Mouse (Mus musculus) inflammation-experienced regulatory T-cells, adult 6 months (primary cell): ENCODE results near the gene Fkrp. TPM values are rescaled to one million over a fixed set of nuclear protein-coding genes. Genes with fewer than 3 reads are reported as not detected.

Source experiments
- ATAC-seq: one replicate; pipeline ENCODE4 v1.8.0; 2017
- polyA plus RNA-seq, 3 experiments: library from polyadenylated mRNA; unstranded; fragments of 100-300 nt; shearing (Covaris generic); gene quantifications; one replicate each; pipeline ENCODE4 v1.2.1; 2017

Gene Fkrp
- polyA plus RNA-seq, 3 experiments from 2014 or later: 5.7 to 9.6 (median 8.9) TPM

DNA sequence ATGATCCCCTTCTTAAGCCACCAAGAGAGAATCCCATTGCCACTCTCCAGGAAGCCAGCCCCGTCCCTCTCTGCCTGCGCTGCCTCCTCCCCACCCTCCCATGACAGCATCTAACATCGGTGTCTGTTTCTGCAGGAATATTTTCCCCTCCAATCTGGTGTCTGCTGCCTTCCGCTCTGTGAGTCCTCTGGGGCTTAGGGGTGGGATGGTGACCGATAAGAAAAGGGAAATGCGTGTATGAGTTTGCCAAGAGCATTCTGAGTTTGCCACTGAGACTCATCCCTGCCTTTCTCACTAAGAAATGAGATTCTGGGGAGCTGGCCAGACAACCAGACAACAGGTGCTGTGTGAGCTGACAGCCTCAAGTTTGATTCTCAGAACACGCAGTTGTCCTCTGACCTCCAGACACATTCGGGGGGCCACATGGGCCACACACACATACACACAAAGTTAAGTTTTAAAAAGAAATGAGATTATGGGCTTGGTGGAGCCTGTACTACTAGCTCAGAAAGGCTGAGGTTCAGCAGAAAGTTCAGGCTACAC, 30.9 kb downstream of the Fkrp start:
- ATAC-seq: no peak

DNA sequence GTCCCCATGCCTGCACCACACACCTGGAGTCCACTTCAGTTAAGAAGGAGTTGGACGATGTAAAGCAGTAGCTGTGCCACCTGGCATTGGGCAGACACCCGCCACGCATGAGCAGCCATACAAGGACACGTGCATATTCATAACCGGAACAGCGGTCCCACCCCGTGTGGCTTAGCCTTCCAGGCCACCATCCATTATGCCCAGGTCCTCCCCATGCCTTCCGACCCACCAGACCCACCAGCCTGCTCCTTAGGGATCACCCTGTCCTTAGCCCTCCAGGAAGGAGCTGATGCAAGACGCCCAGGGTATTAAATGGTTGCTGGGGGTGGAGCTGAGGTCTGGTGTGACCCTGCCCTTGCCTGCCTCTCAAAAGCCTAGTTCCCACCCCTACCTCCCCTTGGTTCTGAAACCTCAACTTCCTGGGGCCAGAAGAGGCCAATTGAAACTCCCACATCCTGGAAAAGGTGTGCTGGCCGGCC, 32.0 kb downstream of the Fkrp start:
- ATAC-seq: no peak

DNA sequence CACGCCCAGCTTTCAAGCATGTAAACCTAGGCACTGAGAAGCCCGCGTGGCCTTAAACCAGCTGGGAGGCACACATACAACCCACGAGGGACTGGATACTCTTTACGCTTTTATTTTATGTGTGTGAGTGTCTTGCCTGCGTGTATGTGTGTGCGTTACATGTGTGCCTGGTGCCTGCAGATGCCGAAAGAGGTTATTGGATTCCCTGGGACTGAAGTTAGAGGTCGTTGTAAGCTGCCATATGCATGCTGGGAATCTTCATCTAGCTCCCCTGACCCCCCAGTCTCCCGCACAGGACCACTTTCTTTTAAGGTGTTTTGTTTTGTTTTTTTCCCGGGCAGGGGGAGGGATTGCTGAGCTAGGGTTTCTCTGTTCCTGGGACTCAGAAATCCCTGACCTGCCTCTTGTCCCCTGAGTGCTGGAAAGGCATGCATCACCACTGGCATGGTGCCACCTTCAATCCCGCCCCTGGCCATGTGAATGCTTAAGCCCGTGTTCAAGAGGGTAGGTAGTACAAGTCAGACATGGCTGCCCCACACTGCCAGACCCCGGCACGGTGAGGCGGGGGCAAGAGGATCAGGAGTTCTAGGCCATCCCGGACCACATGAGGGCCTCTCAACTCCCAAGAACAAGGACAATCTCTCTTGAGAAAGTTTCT, 32.6 kb downstream of the Fkrp start:
- ATAC-seq: no peak

DNA sequence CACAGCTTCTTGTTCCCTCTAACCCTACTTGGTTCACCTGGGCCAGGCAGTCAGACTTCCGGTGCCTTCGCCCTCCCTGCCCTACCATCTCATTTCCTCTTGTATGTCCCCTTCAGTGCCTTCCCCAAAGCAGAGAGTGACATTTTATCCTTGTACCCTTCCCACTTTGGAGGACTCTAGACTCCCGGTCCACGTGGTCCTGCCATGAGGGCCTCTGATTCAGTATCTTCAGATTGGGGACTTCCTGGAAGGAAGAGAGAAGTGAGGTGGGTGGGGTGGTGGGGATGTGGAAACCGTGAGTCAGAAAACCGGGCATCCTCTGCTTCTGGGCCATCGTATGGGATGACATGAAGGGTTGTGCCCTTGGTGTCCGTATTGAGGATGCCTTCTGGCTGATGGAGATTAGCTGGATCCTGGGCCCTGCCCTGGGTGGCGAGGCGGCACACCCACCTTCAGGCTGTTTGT, 33.3 kb downstream of the Fkrp start:
- ATAC-seq: peak; percentile 45

DNA sequence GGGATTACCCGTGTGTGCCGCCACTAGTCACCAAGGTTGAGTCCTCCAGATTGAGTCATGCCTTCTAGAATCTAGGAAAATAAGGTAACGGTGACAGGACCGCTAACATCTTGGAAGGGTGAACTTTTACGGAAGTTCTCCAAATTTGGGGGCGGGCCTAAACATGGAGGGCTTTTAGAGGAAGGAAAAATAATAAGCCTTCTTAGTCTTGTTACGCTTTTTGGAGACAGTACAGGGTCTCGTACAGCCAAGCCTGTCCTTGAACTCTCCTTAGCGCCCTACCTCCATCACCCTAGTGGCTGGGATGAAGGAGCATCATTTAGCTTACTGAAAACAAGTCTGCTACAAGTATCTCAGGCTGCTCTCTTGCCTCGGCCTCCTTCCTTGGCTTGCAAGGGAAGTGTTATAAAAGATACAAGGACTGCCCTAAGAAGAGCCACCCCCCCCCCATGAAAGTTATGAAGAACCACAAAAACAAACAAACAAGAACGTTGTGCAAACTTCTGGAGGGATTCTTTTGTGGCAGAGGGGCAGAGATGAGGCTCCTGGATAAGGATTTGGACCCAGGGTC, 33.9 kb downstream of the Fkrp start:
- no peak for ATAC-seq

DNA sequence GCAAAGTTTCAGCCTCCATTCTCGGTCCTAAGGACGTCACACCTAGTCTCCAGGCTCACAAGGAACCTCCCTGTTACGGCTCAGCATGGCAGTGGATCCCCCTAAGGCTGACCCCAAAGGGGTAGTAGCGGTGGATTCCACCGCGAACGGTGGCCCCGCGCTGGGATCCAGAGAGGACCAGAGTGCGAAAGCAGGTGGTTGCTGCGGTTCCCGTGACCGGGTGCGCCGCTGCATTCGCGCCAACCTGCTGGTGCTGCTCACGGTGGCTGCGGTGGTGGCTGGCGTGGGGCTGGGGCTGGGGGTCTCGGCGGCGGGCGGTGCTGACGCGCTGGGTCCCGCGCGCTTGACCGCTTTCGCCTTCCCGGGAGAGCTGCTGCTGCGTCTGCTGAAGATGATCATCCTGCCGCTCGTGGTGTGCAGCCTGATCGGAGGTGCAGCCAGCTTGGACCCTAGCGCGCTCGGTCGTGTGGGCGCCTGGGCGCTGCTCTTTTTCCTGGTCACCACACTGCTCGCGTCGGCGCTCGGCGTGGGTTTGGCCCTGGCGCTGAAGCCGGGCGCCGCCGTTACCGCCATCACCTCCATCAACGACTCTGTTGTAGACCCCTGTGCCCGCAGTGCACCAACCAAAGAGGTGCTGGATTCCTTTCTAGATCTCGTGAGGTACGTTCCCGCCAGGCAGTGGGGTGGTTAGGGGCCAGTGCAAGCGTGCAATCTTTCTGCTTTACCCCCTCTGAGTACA, 34.5 kb downstream of the Fkrp start:
- peak; percentile 5 for ATAC-seq

DNA sequence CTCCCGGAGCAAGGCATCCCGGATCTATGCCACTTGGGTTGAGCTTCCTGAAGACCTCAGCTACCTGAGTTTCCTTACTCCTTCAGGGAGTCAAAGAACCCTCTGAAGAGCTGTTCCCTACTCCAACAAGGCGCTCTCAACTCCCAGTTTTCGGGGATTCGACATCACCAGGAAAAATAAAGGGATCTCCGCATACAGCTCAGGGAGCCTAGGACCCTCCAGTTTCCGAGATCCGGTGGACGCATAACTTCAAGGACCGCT, 35.0 kb downstream of the Fkrp start:
- ATAC-seq: no peak

DNA sequence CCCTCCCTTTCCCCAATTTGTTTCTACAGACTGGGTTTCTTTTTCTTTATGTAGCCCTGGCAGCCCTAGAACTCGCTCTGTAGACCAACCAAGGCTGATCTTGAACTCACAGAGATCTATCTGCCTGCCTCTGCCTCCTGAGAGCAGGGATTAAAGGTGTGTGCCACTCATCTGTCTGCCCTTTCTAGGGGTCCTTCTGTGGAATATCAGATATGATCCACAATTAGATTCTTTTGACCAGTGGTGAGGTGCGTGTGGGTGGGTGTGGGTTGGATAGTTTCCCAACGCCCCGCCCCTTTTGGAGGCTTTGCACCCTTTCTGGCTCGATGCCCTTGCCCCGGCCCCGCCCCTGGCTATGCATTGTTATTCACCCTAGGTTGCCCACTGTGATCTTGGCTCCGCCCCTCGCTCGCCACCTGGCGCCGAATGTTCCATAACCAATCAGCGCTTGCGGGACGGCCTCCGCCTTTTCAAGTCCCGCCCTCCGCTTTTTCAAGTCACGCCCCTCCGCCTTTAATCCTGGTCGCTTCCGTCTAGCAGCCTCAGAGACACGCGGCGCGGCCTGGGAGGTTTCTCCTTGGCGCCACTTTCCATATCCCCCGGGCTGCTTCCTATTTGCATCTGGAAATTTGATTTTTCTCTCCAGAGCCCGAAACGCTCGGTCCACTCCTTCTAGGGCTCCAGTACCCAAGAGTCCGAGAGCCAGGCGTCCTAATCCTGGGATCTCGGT, 35.5 kb downstream of the Fkrp start, which contains the start of gene Slc1a5:
TSS of gene Slc1a5 (plus strand) at position 516 of the 730 bp plus-strand sequence.
- peak; percentile 89 for ATAC-seq

DNA sequence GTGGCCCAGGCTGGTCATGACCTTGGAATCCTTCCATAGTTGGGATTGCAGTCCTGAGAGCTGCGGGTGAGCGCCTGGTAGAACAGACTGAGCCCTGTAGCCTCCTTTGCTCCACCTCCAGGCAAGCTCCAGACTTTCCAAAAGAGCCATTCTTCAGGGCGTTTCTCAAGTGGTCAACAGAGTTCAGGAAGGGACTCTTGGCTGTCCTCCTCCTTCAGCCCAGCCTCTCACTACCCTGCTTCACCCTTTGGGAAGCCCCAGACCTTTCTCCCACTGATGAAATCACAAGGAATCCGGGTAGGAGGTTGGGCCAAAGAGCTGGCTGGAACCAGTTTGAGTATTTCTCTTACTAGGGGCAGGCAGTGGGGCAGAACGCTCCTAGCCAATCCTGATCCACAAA, 36.5 kb downstream of the Fkrp start:
- no peak for ATAC-seq

DNA sequence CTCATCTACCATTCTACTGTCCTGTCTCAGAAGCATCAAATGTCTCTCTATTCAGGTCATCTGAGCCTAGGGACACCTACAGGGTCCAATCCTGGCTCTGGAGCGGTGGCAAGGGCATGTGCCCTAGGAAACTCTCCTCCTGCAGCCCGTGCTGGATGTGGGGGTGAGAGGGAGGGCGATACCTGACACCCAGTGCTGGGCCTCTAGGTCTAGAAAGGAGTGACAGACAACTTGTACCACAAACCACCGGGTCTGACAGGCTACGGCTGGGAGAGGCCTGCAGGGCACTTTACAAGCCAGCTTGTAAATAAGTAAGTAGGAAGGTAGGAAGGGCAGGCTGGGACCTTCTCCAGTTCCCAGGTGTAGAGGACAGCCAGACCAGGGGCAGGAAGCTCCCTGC, 40.6 kb downstream of the Fkrp start:
- no peak for ATAC-seq

DNA sequence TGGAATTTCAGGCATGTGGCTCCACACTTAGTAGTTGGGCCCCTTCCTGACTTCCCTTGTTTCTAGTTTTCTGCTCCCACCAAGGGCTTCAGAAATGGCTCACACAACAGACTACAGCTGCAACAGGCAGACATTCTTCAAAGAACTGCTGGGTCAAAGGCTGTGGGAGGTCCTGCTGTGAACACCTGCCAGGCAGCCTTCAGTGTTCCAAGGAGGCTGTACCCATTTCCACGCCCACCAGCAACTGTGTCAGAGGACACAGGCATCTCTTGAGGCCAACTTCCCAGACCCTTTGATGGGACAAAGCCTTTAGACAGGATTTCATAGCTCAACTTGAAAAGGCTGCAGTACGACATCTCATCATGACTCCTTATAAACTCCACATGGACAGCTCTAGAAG, 50.1 kb downstream of the Fkrp start:
- ATAC-seq: no peak

DNA sequence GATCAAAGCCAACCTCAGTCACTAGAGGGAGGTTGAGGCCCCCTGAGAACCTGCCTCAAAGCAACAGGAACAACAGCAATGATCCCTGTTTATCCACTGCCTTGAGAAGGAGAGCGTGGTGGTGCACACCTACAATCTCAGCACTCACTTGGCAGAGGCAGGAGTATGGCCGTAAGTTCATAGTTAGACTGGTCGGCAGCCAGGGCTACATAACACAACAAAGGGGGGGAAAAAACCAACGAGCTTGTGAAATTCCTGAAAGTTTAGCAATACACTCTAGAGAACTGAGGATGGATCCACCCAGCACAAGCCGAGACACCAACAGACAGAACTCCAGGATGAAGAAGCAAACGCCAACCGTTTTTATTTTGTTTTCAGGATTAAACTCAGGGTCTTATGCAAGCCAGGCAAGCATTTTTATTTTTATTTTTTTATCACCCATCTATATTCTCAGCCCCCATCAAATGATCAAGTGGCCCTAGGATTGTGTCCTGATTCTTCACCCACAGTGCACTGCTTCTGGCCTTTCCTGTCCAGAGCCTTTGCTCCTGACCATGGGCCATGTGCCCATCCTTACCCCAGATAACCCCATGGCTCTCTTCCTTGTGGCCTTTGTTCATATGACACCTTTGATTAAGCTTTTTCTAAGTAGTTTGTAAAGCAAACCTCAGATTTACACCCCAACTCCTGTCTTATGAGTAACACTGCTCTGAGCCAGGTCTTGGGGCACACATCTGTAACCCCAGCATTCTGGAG, 52.9 kb downstream of the Fkrp start:
- no peak for ATAC-seq

DNA sequence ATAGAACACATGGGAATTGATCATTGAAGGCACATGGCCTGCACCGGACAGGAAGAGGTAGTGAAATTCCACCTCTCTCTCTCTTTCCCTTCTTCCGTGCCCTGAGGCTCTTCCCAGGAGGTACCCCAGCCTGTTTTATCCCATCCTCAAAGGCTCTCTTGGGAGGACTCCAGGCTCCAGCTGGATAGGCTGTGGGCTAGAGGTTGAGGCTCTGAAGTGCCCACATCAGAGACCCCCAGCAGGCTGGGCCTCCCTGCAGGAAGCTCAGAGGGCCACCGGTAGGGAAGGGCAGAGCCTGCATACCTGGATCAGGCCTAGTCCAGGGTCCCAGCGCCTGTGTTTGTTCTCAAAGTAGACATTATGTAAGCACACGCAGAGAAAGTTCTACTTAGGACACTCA, 54.9 kb downstream of the Fkrp start:
- ATAC-seq: no peak

DNA sequence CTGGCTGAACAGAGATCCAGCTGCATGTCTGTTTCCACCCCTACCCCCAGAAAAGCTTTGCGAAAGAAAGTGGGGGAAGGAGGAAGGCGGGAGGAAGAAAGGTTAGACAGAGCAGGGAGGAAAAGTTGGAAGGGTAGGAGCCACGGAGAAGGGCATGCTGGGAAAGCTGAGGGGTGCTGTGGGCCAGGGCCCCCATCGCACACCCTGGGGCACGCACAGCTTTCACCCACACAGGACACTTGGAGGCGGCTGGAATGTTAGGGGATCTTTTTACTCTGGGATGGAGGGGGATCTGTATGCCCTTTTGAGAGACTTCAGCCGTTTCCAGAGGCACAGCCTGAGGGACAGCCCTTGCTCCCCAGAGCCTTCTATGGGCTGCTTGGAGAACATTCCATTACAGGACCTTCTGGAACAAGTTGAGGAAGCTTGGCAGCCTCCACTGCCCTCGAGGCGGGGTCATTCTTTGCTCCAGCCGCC, 55.5 kb downstream of the Fkrp start:
- no peak for ATAC-seq

DNA sequence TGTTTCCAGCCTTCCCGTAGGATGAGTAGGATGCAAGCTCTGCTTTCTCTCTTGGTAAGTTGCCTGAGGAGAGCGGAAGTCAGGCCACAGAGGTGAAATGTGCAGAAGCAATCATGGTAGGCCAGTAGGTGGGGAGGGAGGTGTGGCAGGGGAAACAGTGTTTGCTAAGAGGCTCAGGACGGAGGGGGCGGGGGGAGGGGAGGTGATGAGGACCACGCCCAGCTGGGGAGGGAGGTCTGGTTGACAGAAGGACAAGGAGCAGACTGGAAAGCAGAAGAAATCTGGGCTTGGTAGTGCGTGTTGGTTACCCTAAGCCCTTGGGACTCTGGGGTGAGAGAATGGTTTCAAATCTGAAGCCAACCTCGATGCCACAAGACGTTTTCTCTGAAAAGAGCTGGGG, 56.2 kb downstream of the Fkrp start:
- ATAC-seq: peak; percentile 32

Other genes starting within 250 kb of the Fkrp start
- 1 to 10 TPM; 1.4 to 3.9 (median 2.5) TPM for gene Arhgap35, start 201.7 kb downstream of the Fkrp start, polyA plus RNA-seq
- 1 to 10 TPM in 2 of 3 experiments, not detected in 1; 1.3 TPM for gene Ceacam15, start 141.0 kb downstream of the Fkrp start, polyA plus RNA-seq
- not detected for gene Ceacam9, start 94.8 kb downstream of the Fkrp start, polyA plus RNA-seq
- 100 to 1,000 TPM in 1 of 3 experiments, 10 to 100 TPM in 2; 62.5 to 127 (median 72.4) TPM for gene Ap2s1, start 78.3 kb downstream of the Fkrp start, polyA plus RNA-seq
- 100 to 1,000 TPM; 134 to 155 (median 155) TPM for gene Slc1a5, start 35.4 kb downstream of the Fkrp start, polyA plus RNA-seq
- gene Strn4, start 843 bp downstream of the Fkrp start, polyA plus RNA-seq: 10 to 100 TPM; 16.1 to 24.1 (median 19.7) TPM
- 10 to 100 TPM; 38.3 to 51.4 (median 47.1) TPM for gene Prkd2, start 26.2 kb upstream of the Fkrp start, polyA plus RNA-seq
- not detected for gene Dact3, start 58.6 kb upstream of the Fkrp start, polyA plus RNA-seq
- not detected for gene Gng8, start 75.1 kb upstream of the Fkrp start, polyA plus RNA-seq
- 1 to 10 TPM; 4.3 to 8.2 (median 7.1) TPM for gene Ptgir, start 89.8 kb upstream of the Fkrp start, polyA plus RNA-seq
- 100 to 1,000 TPM in 2 of 3 experiments, 10 to 100 TPM in 1; 51.8 to 255 (median 105) TPM for gene Calm3, start 107.4 kb upstream of the Fkrp start, polyA plus RNA-seq
- gene Pnmal2, start 128.0 kb upstream of the Fkrp start, polyA plus RNA-seq: not detected
- gene Pnmal1, start 142.9 kb upstream of the Fkrp start, polyA plus RNA-seq: not detected
- 1 to 10 TPM; 3.7 to 5.7 (median 5.2) TPM for gene Gm42372, start 166.4 kb upstream of the Fkrp start, polyA plus RNA-seq
- under 1 TPM in 2 of 3 experiments, not detected in 1; 0.09 to 0.15 TPM for gene Ccdc8, start 176.0 kb upstream of the Fkrp start, polyA plus RNA-seq
- gene Ppp5c, start 211.2 kb upstream of the Fkrp start, polyA plus RNA-seq: 10 to 100 TPM; 55.1 to 67.1 (median 62.0) TPM
- gene Hif3a, start 245.7 kb upstream of the Fkrp start, polyA plus RNA-seq: under 1 TPM in 2 of 3 experiments, not detected in 1; 0.42 to 0.47 TPM